Mouse (Mus musculus) limb, embryonic 11.5 days (tissue): Measurements from ENCODE around the gene Map3k13. TPM values are rescaled to one million over a fixed set of nuclear protein-coding genes. Genes with fewer than 3 reads are reported as not detected.
A peak's percentile ranks its signal among the peaks of the same experiment; 100 is the strongest.

ENCODE experiments used
- ATAC-seq: fragments of 200-750 bp; cut with Nextera tagmentation; 2 replicates; pipeline ENCODE4 v1.8.0; 2017; ENCODE audit warnings: low read depth; ENCODE audit not compliant: insufficient number of reproducible peaks, low FRiP score, low TSS enrichment
- DNase-seq: peaks from one replicate; pipeline ENCODE4 v3.0.0-alpha.2; 2015; ENCODE audit warnings: low spot score
- H3K27ac ChIP-seq: fragments of 300-500 bp; sonication (generic); replicated peaks from 2 replicates; pipeline ENCODE4 v1.5.1; 2014; ENCODE audit warnings: low read depth, mild to moderate bottlenecking, low read length
- H3K27me3 ChIP-seq: fragments of 300-500 bp; sonication (generic); 2 replicates; pipeline ENCODE4 v1.6.1; 2014; ENCODE audit warnings: mild to moderate bottlenecking, low read length, mixed read lengths; ENCODE audit not compliant: control insufficient read depth, insufficient read depth
- H3K36me3 ChIP-seq: fragments of 300-500 bp; sonication (generic); 2 replicates; pipeline ENCODE4 v1.6.1; 2014; ENCODE audit warnings: mild to moderate bottlenecking, low read length, moderate library complexity, mixed read lengths; ENCODE audit not compliant: control insufficient read depth, insufficient read depth
- H3K4me1 ChIP-seq: fragments of 300-500 bp; sonication (generic); 2 replicates; pipeline ENCODE4 v1.6.1; 2014; ENCODE audit warnings: low read length, mixed read lengths; ENCODE audit not compliant: control insufficient read depth, insufficient read depth
- H3K4me2 ChIP-seq: fragments of 300-500 bp; sonication (generic); 2 replicates; pipeline ENCODE4 v1.6.1; 2014; ENCODE audit warnings: low read depth, mild to moderate bottlenecking, moderate library complexity; ENCODE audit not compliant: severe bottlenecking
- H3K4me3 ChIP-seq: fragments of 300-500 bp; sonication (generic); 2 replicates; pipeline ENCODE4 v1.5.1; 2014; ENCODE audit warnings: low read depth, low read length
- H3K9ac ChIP-seq: fragments of 300-500 bp; sonication (generic); 2 replicates; pipeline ENCODE4 v1.6.1; 2014; ENCODE audit warnings: mild to moderate bottlenecking, low read length
- H3K9me3 ChIP-seq: fragments of 300-500 bp; sonication (generic); 2 replicates; pipeline ENCODE4 v1.6.1; 2016; ENCODE audit warnings: low read length; ENCODE audit not compliant: control insufficient read depth
- WGBS: fragments of 180-500 bp; shearing (Covaris S2); extraction: QIAGEN DNeasy Blood & Tissue Kit; methylation state at CpG from one replicate; pipeline ENCODE4 v1.1.7; 2014; 5-methylcytosine and 5-hydroxymethylcytosine counted together
- polyA plus RNA-seq: library from polyadenylated mRNA; unstranded; fragments of >200 nt; fragmentation: Nextera tagmentation; extraction: Ambion mirVana; gene quantifications from 2 replicates; pipeline ENCODE4 v1.2.1, GENCODE M21; 2014

The Map3k13 gene
- polyA plus RNA-seq, 1 experiment from 2014 or later: 1.3 TPM

- Histone ChIP-seq H3K36me3 (no peaks in the 10 kb centered on the region), H3K27ac (no peak overlapping the region), H3K4me2 (no peak overlapping the region), H3K9ac (no peak overlapping the region), H3K4me1 (no peaks in the 10 kb centered on the region), H3K27me3 (no peaks in the 10 kb centered on the region), H3K4me3 (no peak overlapping the region), H3K9me3 (no peaks in the 10 kb centered on the region)
- ATAC-seq: no peak
- 89% methylated on average over 3 of the region's 3 CpGs for WGBS
- no peak for DNase-seq
Measured at GRCm38 (mm10) chr16:21781895-21782294, 12.3 kb upstream of the Map3k13 start.

- ATAC-seq (no peak), DNase-seq (no peak)
- Histone ChIP-seq H3K4me1 (peaks cover 5% of the 10 kb centered on the region; the same call in 1 of the 2 replicates), H3K4me3 (no peak overlapping the region), H3K9me3 (no peaks in the 10 kb centered on the region), H3K36me3 (no peaks in the 10 kb centered on the region), H3K4me2 (no peak overlapping the region), H3K9ac (no peak overlapping the region), H3K27me3 (no peaks in the 10 kb centered on the region), H3K27ac (no peak overlapping the region)
- 82% methylated on average over 2 of the region's 2 CpGs for WGBS
Measured at GRCm38 (mm10) chr16:21782807-21783206, 11.3 kb upstream of the Map3k13 start.

- Histone ChIP-seq H3K27ac (no peak overlapping the region), H3K4me1 (peaks cover 5% of the 10 kb centered on the region; the same call in 1 of the 2 replicates), H3K36me3 (no peaks in the 10 kb centered on the region), H3K27me3 (no peaks in the 10 kb centered on the region), H3K9me3 (no peaks in the 10 kb centered on the region), H3K4me2 (no peak overlapping the region), H3K4me3 (no peak overlapping the region), H3K9ac (no peak overlapping the region)
- DNase-seq: no peak
- WGBS: 83% methylated on average over 4 of the region's 4 CpGs
- no peak for ATAC-seq
Measured at GRCm38 (mm10) chr16:21785000-21785399, 9.1 kb upstream of the Map3k13 start.

- no peak overlapping the region for H3K27ac ChIP-seq
- DNase-seq (no peak), ATAC-seq (no peak)
- H3K4me1 ChIP-seq: peaks cover 5% of the 10 kb centered on the region; the same call in 1 of the 2 replicates
- 87% methylated on average over 8 of the region's 8 CpGs for WGBS
- no peak overlapping the region for H3K9ac ChIP-seq
- H3K4me2 ChIP-seq: no peak overlapping the region
- no peak overlapping the region for H3K4me3 ChIP-seq
- H3K36me3 ChIP-seq: no peaks in the 10 kb centered on the region
- no peaks in the 10 kb centered on the region for H3K9me3 ChIP-seq
- H3K27me3 ChIP-seq: no peaks in the 10 kb centered on the region
Measured at GRCm38 (mm10) chr16:21786317-21786716, 7.8 kb upstream of the Map3k13 start.

- H3K27me3 ChIP-seq: no peaks in the 10 kb centered on the region
- peak; percentile 68 for DNase-seq
- H3K4me3 ChIP-seq: peak within 1 kb of the TSS; percentile 47
- H3K9me3 ChIP-seq: no peaks in the 10 kb centered on the region
- H3K4me1 ChIP-seq: peaks cover 5% of the 10 kb centered on the region; the same call in 1 of the 2 replicates
- WGBS: 7% methylated on average over 28 of the region's 28 CpGs
- peak within 1 kb of the TSS; percentile 80 for H3K4me2 ChIP-seq
- peak within 1 kb of the TSS; percentile 60 for H3K9ac ChIP-seq
- no peak within 1 kb of the TSS for H3K27ac ChIP-seq
- no peaks in the 10 kb centered on the region for H3K36me3 ChIP-seq
- peak; percentile 88; the same call in 1 of the 2 replicates for ATAC-seq
Measured at GRCm38 (mm10) chr16:21787516-21788353, 6.4 kb upstream of the Map3k13 start, which contains the start of gene Ehhadh. TSS of gene Ehhadh (minus strand) at chr16:21787807.

GRCm38 (mm10) chr16:21788581-21788980, 5.6 kb upstream of the Map3k13 start:
- Histone ChIP-seq H3K9ac (no peak overlapping the region), H3K27me3 (no peaks in the 10 kb centered on the region), H3K27ac (no peak overlapping the region), H3K4me1 (peaks cover 7% of the 10 kb centered on the region; the same call in 1 of the 2 replicates), H3K9me3 (no peaks in the 10 kb centered on the region), H3K4me2 (no peak overlapping the region), H3K4me3 (no peak overlapping the region), H3K36me3 (no peaks in the 10 kb centered on the region)
- 47% methylated on average over 3 of the region's 3 CpGs for WGBS
- ATAC-seq (no peak), DNase-seq (no peak)

GRCm38 (mm10) chr16:21789180-21789579, 5.0 kb upstream of the Map3k13 start:
- Histone ChIP-seq H3K4me1 (peaks cover 7% of the 10 kb centered on the region; the same call in 1 of the 2 replicates), H3K4me3 (no peak overlapping the region), H3K4me2 (no peak overlapping the region), H3K9ac (no peak overlapping the region), H3K27me3 (no peaks in the 10 kb centered on the region), H3K27ac (no peak overlapping the region), H3K36me3 (no peaks in the 10 kb centered on the region), H3K9me3 (no peaks in the 10 kb centered on the region)
- DNase-seq: no peak
- ATAC-seq: no peak
- 81% methylated on average over 2 of the region's 2 CpGs for WGBS

- Histone ChIP-seq H3K9me3 (no peaks in the 10 kb centered on the region), H3K4me1 (peaks cover 7% of the 10 kb centered on the region; the same call in 1 of the 2 replicates), H3K9ac (no peak overlapping the region), H3K4me3 (no peak overlapping the region), H3K36me3 (no peaks in the 10 kb centered on the region), H3K27me3 (no peaks in the 10 kb centered on the region), H3K4me2 (no peak overlapping the region), H3K27ac (no peak overlapping the region)
- DNase-seq (no peak), ATAC-seq (no peak)
- WGBS: 10% methylated on average over 1 of the region's 1 CpGs
Measured at GRCm38 (mm10) chr16:21790469-21790868, 3.7 kb upstream of the Map3k13 start.
